Mouse (Mus musculus): Measurements from ENCODE around the gene Ttc39b.
A peak's percentile ranks its signal among the peaks of the same experiment; 100 is the strongest.

Ttc39b gene

DNA sequence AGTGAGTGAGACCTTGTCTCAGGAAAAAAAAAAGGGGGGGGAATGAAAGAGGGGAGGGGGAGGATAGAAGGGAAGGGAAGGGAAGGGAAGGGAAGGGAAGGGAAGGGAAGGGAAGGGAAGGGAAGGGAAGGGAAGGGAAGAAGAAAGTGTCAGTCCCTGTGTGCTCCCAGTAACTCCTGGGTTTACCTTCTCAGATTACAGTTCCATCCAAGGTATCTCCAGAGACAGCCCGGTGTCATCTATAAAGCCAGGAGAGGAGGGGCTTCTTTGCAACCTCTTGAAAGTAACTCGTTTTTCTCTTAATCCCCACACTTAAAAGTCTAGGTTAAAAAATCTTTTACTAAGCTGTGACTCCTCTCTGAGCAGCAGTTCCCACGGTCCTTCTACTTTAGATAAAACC lies 5.3 kb downstream of the Ttc39b start:
- no peak for ATAC-seq (ENCODE audit: insufficient number of reproducible peaks, low FRiP score, low TSS enrichment)

DNA sequence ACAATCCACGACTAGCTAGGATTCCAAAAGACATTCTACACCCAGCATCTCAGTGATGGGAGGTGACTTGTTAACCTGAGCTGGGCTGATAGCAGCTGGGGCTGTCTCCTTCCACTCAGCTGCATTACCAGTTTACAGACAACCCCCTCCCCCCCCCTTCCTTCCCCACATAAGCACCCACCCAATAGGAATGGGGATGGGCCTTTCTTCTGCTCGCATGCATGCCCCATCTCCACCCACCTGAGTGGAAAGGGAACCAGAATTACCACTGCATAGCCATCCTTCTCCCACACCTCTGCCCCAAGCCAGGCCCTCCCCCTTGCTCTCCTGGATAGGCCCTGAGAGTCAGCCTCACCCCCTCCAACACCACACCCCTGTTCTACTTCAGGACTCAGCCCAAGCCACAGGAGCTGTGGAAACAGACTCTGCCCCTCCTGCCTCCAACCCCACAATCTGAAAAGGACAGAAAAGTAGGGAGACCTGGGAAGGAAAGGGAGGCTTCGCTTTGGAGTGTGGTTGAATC lies 6.2 kb downstream of the Ttc39b start:
- ATAC-seq (ENCODE audit: insufficient number of reproducible peaks, low FRiP score, low TSS enrichment), result no peak

DNA sequence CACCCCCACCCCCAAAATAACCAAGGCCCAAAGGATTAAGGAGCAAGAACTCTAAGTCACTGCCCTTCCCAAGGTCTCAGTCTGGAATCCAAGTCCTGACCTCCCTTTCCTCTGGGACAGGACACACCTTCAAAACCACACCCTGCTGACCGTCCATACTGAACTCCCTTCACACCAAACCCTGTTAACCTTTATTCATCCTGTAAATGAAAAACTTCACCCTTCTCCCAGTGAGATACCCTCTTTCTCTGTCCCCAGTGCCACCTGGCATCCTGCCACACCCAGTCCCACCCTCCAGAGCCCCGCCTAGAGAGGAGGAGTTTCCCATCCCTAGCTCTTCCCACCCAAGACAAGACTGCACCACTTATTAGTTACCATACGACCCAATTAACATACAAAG lies 7.3 kb downstream of the Ttc39b start:
- no peak for ATAC-seq (ENCODE audit: insufficient number of reproducible peaks, low FRiP score, low TSS enrichment)

DNA sequence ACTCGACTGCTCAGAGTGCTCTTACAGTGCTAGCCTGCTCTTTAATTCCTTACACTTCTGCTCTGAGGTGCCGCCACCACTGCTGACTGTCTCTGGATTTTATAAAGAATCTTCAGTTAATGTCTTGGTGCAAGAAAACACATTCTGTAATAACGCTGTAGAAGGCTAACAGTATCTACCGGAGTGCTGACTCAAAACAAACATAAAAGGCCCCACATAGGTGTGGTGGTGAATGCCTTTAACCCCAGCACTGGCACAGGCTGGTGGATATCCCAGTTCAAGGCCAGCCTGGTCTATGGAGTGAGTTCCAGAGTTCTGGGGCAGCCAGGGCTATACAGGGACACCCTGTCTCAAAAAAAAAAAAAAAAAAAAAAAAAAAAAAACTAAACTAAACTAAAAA lies 8.1 kb downstream of the Ttc39b start:
- ATAC-seq (ENCODE audit: insufficient number of reproducible peaks, low FRiP score, low TSS enrichment), result no peak

DNA sequence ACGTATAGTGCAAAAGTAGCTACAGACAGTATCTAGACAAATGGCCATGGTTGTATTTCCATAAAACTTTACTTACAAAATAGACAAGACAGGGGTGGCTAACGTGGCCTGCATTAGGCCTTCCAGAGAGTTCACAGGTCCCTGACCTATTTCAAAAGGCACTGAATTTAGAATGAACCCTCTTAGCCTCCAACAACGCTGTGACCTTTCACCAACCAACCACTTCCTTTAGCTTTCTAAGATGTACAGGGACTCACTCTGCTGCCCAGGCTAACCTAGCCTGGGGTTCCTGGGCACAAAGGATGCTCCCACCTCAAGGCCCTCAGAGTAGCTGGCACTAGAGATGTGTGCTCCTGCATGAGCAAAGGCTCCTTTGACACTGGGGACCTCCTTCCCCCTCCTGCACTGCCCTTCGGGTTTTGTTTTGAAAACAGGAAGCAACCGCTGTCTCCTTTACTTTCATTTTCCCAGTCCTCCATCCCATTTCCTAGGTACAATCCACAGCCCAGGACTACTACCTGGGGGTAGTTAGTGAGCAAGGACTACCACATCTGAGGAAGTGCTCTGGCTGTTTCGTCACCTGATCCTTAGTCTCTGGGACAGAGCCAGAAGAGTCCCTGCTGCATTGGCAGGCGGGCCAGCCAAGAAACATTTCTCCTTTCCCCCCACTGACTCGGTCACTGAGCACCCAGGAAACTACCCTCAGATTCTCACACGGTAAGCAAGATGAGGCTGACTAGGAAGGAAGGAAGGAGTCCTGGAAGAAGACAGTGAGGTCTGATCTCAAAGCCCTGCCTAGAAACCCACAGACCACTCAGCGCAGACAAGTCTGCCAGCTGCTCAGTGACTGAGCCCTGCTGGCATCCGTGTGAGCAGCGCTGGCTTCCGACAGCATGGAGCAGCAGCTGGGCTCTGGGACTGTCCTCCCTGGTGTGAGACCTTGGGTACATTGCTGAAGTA lies 8.9 kb downstream of the Ttc39b start:
- ATAC-seq (ENCODE audit: insufficient number of reproducible peaks, low FRiP score, low TSS enrichment), result no peak

DNA sequence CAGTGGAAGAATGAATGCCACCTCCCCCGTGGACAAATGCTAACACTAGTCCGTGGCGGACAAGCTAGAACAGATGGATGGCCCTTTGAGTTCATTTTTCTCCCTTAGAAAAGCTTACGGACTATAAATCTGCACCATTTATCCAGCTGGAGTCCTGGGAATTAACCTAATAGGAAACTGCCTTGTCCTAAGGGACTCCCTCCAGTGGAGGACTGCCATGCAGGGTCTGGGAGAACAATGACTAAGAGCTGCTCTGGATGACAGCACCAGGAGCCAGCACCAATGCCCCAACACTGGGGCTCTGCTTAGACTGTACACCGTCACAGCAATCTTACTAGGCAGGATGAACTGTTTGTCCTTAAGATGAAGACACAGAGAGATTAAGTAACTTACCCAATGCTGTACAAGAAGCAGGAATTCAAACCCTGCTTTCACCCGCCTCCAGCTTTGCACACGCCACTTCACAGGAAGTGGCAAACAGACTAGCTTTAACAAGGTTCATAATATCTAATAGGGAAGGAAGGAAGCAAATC lies 9.7 kb downstream of the Ttc39b start:
- ATAC-seq (ENCODE audit: insufficient number of reproducible peaks, low FRiP score, low TSS enrichment), result no peak

DNA sequence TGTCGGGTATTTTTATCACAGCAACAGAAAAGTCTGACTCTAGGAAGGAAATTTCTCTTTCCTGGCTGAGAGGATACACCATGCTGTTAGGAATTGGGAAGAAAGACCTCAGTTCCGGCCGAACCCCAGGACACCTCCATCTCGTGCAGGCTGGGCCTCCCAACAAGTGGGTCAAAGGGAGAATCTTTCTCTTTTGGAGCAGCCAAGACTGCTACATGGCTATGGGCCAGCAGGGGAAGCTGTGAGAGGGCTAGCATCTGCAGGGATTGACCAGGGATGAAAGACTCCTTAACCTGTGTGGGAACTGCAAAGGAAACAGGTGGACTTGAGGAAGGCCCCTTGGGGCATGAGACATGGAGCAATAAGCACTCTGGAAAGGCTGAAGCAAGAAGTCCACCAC lies 11.7 kb downstream of the Ttc39b start:
- no peak for ATAC-seq (ENCODE audit: insufficient number of reproducible peaks, low FRiP score, low TSS enrichment)

DNA sequence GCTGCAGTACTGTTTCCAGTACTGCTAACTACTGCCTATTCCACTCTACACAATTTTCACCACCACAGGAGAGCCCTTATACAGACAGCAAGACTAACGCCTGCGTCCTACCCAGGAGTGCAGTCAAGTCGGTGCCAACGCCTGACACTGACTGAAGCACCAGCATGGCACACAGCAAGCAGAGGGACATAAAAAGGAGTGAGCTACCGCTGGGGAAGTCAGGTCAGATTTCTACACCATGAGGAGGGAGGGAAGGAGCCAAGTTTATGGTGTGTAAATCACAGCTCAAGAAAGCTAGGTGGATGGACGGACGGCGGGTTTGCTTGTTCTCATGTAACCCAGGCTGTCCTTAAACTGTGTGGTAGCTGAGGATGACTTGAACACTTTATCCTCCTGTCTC lies 12.6 kb downstream of the Ttc39b start:
- no peak for ATAC-seq (ENCODE audit: insufficient number of reproducible peaks, low FRiP score, low TSS enrichment)

DNA sequence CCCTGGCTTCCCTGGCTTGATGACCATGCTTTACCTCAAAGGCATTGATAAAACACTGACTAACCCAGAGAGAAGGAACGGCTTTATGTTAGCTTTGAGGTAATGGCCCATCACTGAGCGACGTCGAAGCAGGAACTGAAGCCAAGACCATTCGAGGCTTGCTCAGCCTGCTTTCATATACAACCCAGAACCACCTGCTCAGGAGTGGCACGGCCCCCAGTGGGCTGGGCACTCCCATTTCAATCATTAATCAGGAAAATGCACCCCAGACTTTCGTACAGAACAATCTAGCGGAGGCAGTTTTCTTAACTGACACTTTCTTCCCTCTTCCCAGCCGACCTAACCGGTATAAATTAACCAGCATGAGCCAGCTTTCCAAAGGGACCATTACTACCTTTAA lies 13.1 kb downstream of the Ttc39b start:
- ATAC-seq (ENCODE audit: insufficient number of reproducible peaks, low FRiP score, low TSS enrichment), result no peak

DNA sequence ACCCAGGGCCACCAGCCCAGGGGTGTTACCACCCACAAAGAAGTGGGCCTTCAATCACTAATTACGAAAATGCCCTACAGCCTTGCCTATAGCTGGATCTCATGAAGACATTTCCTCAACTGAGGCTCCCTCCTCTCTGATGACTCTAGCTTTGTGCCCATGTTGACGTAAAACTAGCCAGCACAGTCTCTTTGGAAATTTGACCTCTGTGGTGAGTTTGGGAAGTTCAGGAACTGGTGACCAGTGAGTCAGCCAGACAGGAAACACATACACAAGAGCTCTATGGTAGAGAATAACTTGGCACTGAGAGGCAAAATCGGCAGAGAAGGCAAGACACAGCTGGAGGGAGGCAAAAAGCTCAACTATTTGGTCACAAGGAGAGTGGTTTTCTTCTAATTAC lies 15.1 kb downstream of the Ttc39b start:
- ATAC-seq (ENCODE audit: insufficient number of reproducible peaks, low FRiP score, low TSS enrichment), result no peak

DNA sequence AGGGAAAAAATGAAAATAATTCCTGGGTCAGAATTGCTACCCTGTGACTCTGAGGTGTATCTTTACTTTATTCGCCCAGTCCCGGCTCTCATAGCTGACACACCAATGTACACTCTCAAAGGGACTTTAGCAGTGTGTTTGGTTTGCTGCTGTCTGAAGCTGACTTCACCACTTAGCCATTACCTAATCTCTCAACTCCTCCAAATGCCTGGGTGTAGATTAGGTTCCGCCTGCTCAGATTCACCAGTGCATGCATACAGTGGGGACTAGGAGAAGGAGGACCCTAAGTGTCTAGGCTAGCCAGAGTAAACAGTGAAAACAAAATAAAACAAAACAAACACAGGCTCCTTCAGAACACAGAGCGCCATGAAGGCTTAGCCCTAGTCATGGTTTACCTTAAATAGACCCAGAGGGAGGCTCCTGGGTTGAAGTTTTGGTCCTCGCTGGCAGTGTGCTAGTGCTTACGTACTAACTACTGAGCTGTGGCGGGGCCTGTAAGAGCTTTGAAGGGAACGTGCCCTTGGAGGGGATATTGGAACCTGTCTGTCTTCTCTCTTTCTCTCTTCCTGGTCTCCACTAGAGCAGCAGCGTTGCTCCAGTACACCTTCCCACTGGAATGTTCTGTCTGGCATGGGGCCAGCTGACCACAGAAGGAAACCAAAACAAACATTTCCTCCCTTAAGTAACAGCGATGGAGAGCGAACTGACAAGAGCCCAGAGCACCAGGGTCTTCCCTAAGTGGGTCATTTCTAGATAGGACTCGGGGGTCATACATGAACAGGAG lies 16.2 kb downstream of the Ttc39b start:
- no peak for ATAC-seq (ENCODE audit: insufficient number of reproducible peaks, low FRiP score, low TSS enrichment)

DNA sequence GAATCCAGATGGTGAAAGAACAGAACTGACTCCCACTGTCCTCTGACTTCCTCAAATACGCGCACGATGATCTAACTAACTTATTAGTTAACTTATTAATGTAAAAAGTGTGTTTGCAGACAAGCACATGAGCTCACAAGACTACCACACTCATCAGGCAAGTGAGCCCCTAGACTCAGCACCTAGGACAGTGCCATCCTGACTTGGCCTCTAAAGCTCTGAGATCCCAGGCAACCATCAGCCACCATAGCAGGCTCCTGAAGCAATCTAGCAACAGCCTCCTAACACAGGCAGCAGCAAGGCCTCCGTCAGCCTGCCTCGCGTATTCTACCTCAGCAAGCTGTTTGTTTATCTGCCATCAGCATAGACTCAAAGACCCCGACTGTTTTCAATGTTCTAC lies 17.2 kb downstream of the Ttc39b start:
- ATAC-seq (ENCODE audit: insufficient number of reproducible peaks, low FRiP score, low TSS enrichment), result no peak

DNA sequence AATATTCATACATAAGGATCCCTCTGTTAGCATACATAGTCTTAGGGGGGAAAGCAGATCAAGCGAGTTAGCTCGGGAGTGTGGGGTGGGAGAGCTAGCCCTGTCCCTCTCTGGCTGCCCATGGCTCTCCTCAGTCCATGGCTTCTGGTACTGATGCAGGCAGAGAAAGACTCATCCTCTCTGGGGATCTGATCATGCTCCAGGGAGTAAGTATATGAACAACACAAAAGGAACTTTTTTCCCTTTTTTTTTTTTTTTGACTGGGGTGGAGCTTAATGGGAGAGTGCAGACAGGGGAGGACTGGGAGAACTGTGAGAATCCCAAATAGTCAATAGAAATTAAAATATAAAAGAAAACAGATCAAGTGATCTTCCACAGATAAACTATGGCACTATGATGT lies 19.0 kb downstream of the Ttc39b start:
- ATAC-seq (ENCODE audit: insufficient number of reproducible peaks, low FRiP score, low TSS enrichment), result no peak

DNA sequence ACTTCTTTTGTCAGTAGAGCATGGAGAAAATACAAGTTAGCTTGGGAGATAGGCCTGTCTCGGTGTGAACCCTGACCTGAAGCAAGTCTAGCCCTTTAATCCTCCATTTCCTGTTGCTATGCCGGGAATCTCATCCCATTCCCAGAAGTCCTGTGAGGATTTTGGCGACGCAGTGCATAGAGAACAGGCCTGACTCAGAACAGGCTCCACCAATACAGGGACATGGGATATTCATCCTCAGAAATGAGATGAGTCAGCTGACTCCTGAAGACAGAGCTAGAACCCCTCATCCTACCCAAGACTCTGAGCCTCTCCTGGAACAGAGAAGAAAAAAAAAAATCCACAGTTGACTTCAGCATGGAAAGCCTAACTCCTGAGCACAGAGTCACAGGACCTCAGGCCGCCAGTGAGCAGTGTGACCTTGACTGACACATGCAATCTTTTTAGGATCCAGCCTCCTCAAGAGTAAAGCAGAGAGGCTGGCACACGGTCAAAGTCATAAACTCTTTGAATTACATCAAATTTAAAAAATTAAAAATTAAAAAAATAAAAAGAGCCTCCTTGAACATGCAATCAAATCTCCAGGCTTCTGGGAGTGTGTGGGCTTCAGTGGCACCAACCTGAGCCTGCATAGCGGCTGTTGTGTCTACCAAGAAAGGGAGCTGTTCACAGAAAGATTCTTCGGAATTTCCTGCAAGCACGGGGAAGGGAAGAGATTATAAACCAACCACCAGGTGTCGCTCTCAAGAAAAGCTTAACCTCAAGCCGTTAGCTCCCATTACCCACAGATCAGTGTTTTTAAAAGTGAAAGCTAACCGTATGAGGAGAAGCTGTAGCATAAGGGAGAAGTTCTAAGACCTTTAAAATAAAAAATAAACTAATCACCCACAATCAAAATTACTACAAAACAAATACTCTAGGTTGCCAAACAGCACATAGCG lies 20.9 kb downstream of the Ttc39b start:
- ATAC-seq (ENCODE audit: insufficient number of reproducible peaks, low FRiP score, low TSS enrichment), result peak; percentile 91

DNA sequence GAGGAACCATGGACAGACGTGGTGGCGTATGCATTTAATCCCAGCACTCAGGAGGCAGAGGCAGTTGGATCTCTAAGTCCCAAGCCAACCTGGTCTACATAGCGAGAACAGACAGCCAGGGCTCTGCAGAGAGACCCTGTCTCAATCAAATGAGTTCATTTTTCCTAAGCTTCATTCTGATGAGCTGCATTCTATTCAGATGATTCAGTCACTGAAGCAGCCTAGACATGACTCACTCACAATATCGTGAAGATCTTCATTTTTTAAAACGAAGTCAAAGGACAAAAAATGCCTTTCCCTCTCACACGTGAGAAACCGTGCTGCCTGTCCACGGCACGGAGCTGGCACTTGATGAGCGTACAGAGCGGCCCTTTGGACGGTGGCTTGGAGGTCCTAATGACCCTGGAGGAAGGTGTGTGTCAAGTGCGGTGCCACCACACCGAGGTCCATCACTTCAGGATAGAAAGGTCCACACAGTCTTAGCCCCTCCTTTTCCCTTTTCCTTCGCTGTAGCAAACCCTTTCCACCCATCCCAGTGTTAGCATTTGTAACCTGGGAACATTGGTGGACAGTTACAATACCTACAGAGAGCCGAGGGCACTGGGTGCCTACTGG lies 21.8 kb downstream of the Ttc39b start:
- no peak for ATAC-seq (ENCODE audit: insufficient number of reproducible peaks, low FRiP score, low TSS enrichment)

DNA sequence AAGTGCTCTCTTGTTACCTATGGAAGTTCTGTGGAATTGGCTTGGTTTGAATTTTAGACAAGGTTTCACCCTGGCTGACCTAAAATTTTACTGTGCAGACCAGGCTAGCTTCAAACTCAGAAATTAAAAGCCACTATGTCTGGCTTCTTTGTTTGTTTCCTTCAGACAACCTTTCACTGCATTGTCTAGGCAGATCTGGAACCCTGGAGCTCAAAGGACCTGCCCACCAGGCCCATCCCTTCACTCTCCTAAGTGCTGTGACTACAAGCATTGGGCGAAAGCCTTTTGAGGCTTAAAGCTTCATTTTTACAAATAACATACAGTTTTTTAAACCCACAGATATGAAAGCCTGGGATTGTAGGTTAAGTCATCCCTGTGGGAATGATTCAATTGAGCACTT lies 22.3 kb downstream of the Ttc39b start:
- ATAC-seq (ENCODE audit: insufficient number of reproducible peaks, low FRiP score, low TSS enrichment), result no peak

DNA sequence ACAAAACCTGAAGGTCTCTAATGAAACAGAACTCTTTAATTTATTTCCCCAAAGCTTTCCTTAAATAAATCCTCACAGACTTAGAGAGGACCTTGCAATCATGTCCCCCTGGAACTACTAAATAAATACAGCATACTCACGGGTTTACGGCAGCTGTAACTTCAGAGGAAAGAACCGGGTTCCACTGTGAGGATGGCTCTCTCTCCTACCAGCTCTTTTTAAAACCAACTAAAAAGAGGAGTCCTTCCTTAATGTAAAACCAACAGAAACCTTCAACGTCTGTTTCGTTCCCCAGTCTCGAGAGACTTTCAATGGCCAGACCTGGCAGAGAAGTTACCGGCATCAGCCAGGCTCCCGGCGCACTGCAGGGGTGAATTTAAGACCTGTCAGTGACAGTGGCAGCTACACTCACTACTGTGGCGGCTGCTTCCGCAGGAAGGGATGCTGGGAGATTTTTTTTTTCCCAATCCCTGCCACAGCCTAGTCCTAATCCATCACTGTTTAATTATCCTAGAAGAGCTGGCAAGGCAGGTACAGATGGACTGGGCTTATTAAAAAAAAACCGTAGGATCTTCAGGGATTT lies 39.2 kb downstream of the Ttc39b start:
- peak; percentile 86 for ATAC-seq (ENCODE audit: insufficient number of reproducible peaks, low FRiP score, low TSS enrichment)

DNA sequence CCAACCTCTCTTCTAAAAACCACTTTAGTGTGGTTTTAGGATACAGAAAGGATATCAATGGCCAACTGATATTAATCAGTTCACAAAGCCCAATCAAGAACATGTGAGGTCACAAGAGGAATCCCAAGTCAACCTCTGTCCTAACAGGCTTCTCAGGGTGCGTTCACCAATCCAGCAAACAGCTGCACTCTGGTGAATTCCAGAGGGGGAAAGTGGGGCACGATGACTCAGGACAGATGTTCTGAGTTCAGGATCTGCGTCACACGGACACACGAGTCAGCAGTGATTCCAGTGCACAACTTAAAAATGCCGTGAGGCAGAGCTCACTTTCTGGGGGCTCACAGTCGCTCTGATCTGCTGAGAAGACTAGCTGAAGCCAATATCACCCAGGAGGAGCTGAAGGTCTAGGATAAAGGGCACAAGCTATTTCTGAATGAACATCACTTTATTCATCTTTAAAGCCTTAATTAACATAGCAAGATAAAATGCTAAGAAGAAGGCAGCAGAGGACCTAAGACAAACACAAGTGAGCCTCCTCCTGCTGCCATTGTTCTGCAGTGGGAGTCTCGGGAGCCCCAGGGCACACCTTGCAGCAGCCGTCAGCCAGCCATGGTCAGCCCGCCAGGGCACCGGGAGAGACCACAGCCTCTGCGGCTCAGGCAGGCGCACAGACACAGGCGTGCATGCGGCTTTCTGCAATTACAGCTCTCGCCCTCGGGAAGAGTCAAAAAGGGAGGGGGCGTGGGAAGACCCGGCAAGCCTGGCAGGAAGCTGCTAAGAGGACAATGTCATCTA lies 39.9 kb downstream of the Ttc39b start:
- peak; percentile 77 for ATAC-seq (ENCODE audit: insufficient number of reproducible peaks, low FRiP score, low TSS enrichment)

Data from cerebellum, adult (tissue).